Mouse (Mus musculus): Measurements from ENCODE around the gene Hormad1. TPM values are rescaled to one million over a fixed set of nuclear protein-coding genes. Genes with fewer than 3 reads are reported as not detected.

Hormad1 gene
- polyA plus RNA-seq, 1 experiment from 2014 or later = not detected

Other genes starting within 250 kb of the Hormad1 start
- gene Cers2, start 244.9 kb upstream of the Hormad1 start, polyA plus RNA-seq (2016; fragmentation: Nextera tagmentation; extraction: Ambion mirVana) = 158 and 170 TPM in 2 replicates
- 63.7 and 67.2 TPM in 2 replicates for gene Setdb1, start 202.5 kb upstream of the Hormad1 start, polyA plus RNA-seq (2016; fragmentation: Nextera tagmentation; extraction: Ambion mirVana)
- not detected in 2 replicates for gene 4930558C23Rik, start 156.8 kb upstream of the Hormad1 start, polyA plus RNA-seq (2016; fragmentation: Nextera tagmentation; extraction: Ambion mirVana)
- 49.4 and 56.6 TPM in 2 replicates for gene Arnt, start 125.3 kb upstream of the Hormad1 start, polyA plus RNA-seq (2016; fragmentation: Nextera tagmentation; extraction: Ambion mirVana)
- 7.9 and 10.1 TPM in 2 replicates for gene Ctsk, start 60.4 kb upstream of the Hormad1 start, polyA plus RNA-seq (2016; fragmentation: Nextera tagmentation; extraction: Ambion mirVana)
- gene Ctss, start 32.9 kb upstream of the Hormad1 start, polyA plus RNA-seq (2016; fragmentation: Nextera tagmentation; extraction: Ambion mirVana) = 6.1 and 6.9 TPM in 2 replicates
- gene Golph3l, start 29.3 kb downstream of the Hormad1 start, polyA plus RNA-seq (2016; fragmentation: Nextera tagmentation; extraction: Ambion mirVana) = 31.1 and 31.5 TPM in 2 replicates
- gene Ensa, start 65.3 kb downstream of the Hormad1 start, polyA plus RNA-seq (2016; fragmentation: Nextera tagmentation; extraction: Ambion mirVana) = 82.6 and 90.0 TPM in 2 replicates
- gene Mcl1, start 99.1 kb downstream of the Hormad1 start, polyA plus RNA-seq (2016; fragmentation: Nextera tagmentation; extraction: Ambion mirVana) = 69.9 and 75.7 TPM in 2 replicates
- gene Adamtsl4, start 128.2 kb downstream of the Hormad1 start, polyA plus RNA-seq (2016; fragmentation: Nextera tagmentation; extraction: Ambion mirVana) = 0.71 and 1.4 TPM in 2 replicates
- 4.1 and 4.4 TPM in 2 replicates for gene Ecm1, start 179.9 kb downstream of the Hormad1 start, polyA plus RNA-seq (2016; fragmentation: Nextera tagmentation; extraction: Ambion mirVana)
- 56.9 and 60.5 TPM in 2 replicates for gene Tars2, start 200.5 kb downstream of the Hormad1 start, polyA plus RNA-seq (2016; fragmentation: Nextera tagmentation; extraction: Ambion mirVana)

All from limb, embryonic 12.5 days (tissue).